Mouse (Mus musculus): ENCODE data around the gene Idh1. TPM values are rescaled to one million over a fixed set of nuclear protein-coding genes. Genes with fewer than 3 reads are reported as not detected.

The Idh1 gene
- polyA plus RNA-seq, 1 experiment from 2014 or later = 182 TPM

DNA sequence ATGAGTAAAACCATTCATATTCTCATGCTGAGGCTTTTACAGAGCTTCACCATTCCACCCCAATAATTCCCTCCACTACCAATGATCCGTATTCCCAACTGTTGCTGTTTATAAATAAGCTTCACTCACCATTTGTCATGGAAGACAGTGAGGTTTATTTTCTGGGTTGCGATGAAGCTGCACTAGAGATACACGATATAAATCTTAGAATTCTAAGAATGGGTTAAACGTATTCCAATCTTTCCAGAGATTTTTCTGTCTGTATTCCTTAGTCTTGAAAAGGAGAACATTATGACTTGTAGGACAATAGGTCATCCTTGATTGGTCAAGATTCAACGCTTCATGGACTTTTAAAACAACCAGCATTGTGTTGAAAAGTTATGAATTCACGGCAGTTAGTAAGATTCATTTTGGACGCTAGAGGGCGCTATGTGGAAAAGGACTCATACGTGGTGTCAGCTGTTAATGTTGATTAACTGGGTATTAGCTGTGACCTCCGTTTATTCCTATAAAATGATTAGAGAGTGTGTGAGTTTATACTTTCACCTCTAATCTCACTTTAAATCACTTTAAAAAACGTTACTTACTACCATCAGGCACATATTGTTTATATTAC, 6.6 kb downstream of the Idh1 start:
- Histone ChIP-seq H3K27ac (ENCODE audit: low read depth, low read length) (peak overlapping the region; percentile 84), H3K9me3 (ENCODE audit: control insufficient read depth, low read length) (no peaks in the 10 kb centered on the region), H3K4me3 (ENCODE audit: low read length) (peak overlapping the region; percentile 68), H3K4me1 (ENCODE audit: control insufficient read depth, insufficient read depth, low read length) (peaks cover 8% of the 10 kb centered on the region; the same call in 1 of the 2 replicates), H3K9ac (ENCODE audit: low read depth, low read length) (peak overlapping the region; percentile 61), H3K4me2 (replicated peaks; ENCODE audit: low read depth, low read length) (peak overlapping the region; percentile 66), H3K27me3 (ENCODE audit: control insufficient read depth, insufficient read depth, low read length) (no peaks in the 10 kb centered on the region), H3K36me3 (ENCODE audit: control insufficient read depth, insufficient read depth, low read length) (peaks cover under 1% of the 10 kb centered on the region; the same call in 1 of the 2 replicates)
- 4% methylated on average over 11 of the region's 11 CpGs for WGBS
- no peak for ATAC-seq (ENCODE audit: low FRiP score, low TSS enrichment)

DNA sequence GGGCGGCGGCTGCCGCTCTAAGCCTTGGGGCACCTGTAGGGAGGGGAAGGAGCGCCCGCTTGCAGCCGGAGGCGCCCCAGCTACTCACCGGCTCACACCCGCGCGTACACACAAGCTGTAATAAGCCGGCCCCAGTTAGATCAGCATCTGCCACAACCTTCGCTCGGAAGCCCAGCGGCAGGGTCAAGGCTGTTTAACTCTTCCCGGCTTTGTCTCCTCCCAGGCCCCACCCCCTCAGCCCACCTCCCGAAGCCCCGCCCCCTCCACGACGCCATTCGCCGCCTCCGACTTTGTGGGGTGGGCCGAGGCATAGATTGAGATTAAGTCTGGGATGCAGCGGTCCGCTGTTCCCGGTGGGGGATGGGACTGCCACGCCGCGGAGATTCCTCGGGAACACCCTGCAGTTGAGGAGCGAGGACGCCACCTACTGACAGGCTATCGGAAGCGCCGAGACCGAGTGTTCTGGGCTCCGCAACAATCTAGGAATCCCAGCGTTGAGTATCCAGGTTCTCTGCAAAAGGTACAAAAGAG, 7.3 kb downstream of the Idh1 start:
- WGBS = under 1% methylated on average over 39 of the region's 39 CpGs
- ATAC-seq (ENCODE audit: low FRiP score, low TSS enrichment) = peak; percentile 94
- Histone ChIP-seq H3K27ac (ENCODE audit: low read depth, low read length) (peak overlapping the region; percentile 95), H3K4me2 (replicated peaks; ENCODE audit: low read depth, low read length) (peak overlapping the region; percentile 66), H3K4me1 (ENCODE audit: control insufficient read depth, insufficient read depth, low read length) (peaks cover 8% of the 10 kb centered on the region; the same call in 1 of the 2 replicates), H3K9me3 (ENCODE audit: control insufficient read depth, low read length) (no peaks in the 10 kb centered on the region), H3K36me3 (ENCODE audit: control insufficient read depth, insufficient read depth, low read length) (peaks cover 6% of the 10 kb centered on the region; the same call in 1 of the 2 replicates), H3K27me3 (ENCODE audit: control insufficient read depth, insufficient read depth, low read length) (no peaks in the 10 kb centered on the region), H3K4me3 (ENCODE audit: low read length) (peak overlapping the region; percentile 68), H3K9ac (ENCODE audit: low read depth, low read length) (peak overlapping the region; percentile 61)

DNA sequence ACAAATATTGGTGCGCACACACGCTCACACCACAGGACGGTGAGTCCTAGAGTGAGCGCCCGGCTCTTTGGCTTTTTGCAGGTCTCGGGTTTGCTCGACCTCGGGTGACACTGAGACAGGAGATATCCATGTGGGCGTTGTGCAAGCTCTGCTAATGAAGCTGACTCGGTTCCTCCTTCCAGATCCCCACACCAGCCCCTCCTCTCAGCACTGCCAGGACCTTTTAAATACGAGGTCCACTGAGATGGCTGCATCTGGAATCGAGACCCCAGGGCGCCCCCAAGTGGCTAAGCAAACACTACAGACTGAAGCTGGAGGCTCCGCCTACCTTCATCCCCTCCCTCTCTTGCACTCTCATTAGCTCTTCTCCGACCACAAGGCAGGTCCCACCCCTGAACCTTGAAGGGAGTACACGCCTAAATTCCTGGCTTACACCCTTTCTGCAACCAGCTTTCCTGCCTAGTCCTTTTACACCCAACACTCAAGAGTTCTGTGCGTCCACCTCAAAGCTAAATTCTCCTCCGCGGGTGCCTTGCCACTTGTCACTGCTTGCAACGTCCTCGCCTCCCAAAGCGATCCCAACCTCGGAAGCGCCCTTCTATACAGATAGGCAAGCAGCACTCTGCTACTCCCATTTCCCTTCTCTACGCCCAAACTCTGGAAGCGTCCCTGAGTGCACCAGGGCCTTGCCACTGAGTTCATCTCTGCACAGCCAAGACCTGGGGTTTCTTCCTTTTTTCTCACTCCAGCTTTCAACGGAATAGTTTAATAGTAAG, 8.0 kb downstream of the Idh1 start:
- H3K27me3 ChIP-seq (ENCODE audit: control insufficient read depth, insufficient read depth, low read length) = no peaks in the 10 kb centered on the region
- no peaks in the 10 kb centered on the region for H3K9me3 ChIP-seq (ENCODE audit: control insufficient read depth, low read length)
- peak overlapping the region; percentile 61 for H3K9ac ChIP-seq (ENCODE audit: low read depth, low read length)
- H3K36me3 ChIP-seq (ENCODE audit: control insufficient read depth, insufficient read depth, low read length) = peaks cover 6% of the 10 kb centered on the region; the same call in 1 of the 2 replicates
- H3K4me1 ChIP-seq (ENCODE audit: control insufficient read depth, insufficient read depth, low read length) = peaks cover 8% of the 10 kb centered on the region; the same call in 1 of the 2 replicates
- peak overlapping the region; percentile 95 for H3K27ac ChIP-seq (ENCODE audit: low read depth, low read length)
- ATAC-seq (ENCODE audit: low FRiP score, low TSS enrichment) = peak; percentile 91
- peak overlapping the region; percentile 66 for H3K4me2 ChIP-seq (replicated peaks; ENCODE audit: low read depth, low read length)
- peak overlapping the region; percentile 68 for H3K4me3 ChIP-seq (ENCODE audit: low read length)
- 4% methylated on average over 27 of the region's 27 CpGs for WGBS

DNA sequence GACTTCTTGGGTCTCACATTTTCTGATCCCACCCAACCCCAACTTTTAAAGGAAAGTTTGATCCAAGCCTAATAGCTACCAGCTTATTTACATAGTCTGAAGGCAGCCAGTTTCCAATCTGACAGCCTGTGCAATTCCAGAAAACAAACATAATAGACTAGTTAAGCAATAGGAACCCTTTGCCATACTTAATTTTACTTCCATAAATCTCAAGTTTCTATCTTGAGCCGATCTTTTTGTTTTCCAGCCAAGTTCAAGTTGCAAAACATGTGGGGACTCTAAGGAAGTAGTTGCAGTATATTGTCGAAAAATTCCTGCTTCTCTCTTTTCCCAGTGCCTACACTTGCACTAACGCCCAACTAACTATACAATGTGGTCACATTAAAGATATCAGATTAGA, 8.8 kb downstream of the Idh1 start:
- Histone ChIP-seq H3K27ac (ENCODE audit: low read depth, low read length) (peak overlapping the region; percentile 7; the same call in 1 of the 2 replicates), H3K4me1 (ENCODE audit: control insufficient read depth, insufficient read depth, low read length) (peaks cover 8% of the 10 kb centered on the region; the same call in 1 of the 2 replicates), H3K9me3 (ENCODE audit: control insufficient read depth, low read length) (no peaks in the 10 kb centered on the region), H3K36me3 (ENCODE audit: control insufficient read depth, insufficient read depth, low read length) (peaks cover 6% of the 10 kb centered on the region; the same call in 1 of the 2 replicates), H3K27me3 (ENCODE audit: control insufficient read depth, insufficient read depth, low read length) (no peaks in the 10 kb centered on the region), H3K9ac (ENCODE audit: low read depth, low read length) (peak overlapping the region; percentile 51; the same call in 1 of the 2 replicates), H3K4me2 (replicated peaks; ENCODE audit: low read depth, low read length) (peak overlapping the region; percentile 66), H3K4me3 (ENCODE audit: low read length) (peak overlapping the region; percentile 68)
- WGBS = 27% methylated on average over 3 of the region's 3 CpGs
- no peak for ATAC-seq (ENCODE audit: low FRiP score, low TSS enrichment)

DNA sequence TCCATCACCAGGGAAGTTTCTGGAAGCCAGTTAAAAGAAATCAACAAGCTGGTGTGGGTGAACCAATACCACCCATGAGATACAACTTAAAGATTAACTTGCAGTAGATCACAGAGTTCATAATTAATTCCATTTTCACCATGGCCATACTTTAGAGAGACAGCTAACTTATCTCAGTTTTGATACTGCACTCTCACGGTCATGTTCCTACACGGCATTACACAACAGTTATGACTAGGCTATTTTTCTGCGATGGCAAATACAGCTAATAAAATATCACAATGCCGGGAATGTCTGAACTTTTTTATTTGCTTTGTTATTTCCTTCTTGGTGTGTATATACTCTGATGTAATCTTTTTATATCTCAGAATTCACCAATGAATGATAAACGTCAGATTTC, 9.4 kb downstream of the Idh1 start:
- peaks cover 8% of the 10 kb centered on the region; the same call in 1 of the 2 replicates for H3K4me1 ChIP-seq (ENCODE audit: control insufficient read depth, insufficient read depth, low read length)
- H3K4me3 ChIP-seq (ENCODE audit: low read length) = no peak overlapping the region
- 88% methylated on average over 5 of the region's 5 CpGs for WGBS
- H3K27ac ChIP-seq (ENCODE audit: low read depth, low read length) = no peak overlapping the region
- H3K36me3 ChIP-seq (ENCODE audit: control insufficient read depth, insufficient read depth, low read length) = peaks cover 6% of the 10 kb centered on the region; the same call in 1 of the 2 replicates
- H3K9me3 ChIP-seq (ENCODE audit: control insufficient read depth, low read length) = no peaks in the 10 kb centered on the region
- no peak overlapping the region for H3K4me2 ChIP-seq (replicated peaks; ENCODE audit: low read depth, low read length)
- ATAC-seq (ENCODE audit: low FRiP score, low TSS enrichment) = no peak
- H3K9ac ChIP-seq (ENCODE audit: low read depth, low read length) = no peak overlapping the region
- H3K27me3 ChIP-seq (ENCODE audit: control insufficient read depth, insufficient read depth, low read length) = no peaks in the 10 kb centered on the region

DNA sequence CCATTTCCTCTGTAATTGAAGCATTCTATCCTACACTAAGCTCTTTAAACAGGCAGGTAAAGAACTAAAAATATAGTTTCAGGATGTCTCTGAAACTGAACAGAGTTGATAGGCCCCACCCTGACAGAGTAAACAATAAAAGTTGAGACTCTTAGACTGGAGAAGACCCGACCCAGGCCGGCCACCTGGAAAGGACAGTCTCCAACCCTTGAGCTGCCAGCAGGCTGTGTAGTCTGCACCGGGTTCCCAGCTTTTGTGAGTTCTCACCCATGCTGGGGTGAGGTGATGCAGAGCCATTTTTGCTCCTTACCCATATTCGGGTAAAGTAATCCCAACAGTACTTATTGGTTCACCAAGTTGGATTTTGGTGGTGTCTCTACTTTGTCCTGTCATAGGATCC, 10.1 kb downstream of the Idh1 start:
- Histone ChIP-seq H3K27me3 (ENCODE audit: control insufficient read depth, insufficient read depth, low read length) (no peaks in the 10 kb centered on the region), H3K9me3 (ENCODE audit: control insufficient read depth, low read length) (no peaks in the 10 kb centered on the region), H3K4me3 (ENCODE audit: low read length) (no peak overlapping the region), H3K9ac (ENCODE audit: low read depth, low read length) (no peak overlapping the region), H3K27ac (ENCODE audit: low read depth, low read length) (no peak overlapping the region), H3K4me1 (ENCODE audit: control insufficient read depth, insufficient read depth, low read length) (peaks cover 8% of the 10 kb centered on the region; the same call in 1 of the 2 replicates), H3K36me3 (ENCODE audit: control insufficient read depth, insufficient read depth, low read length) (peaks cover 13% of the 10 kb centered on the region; the same call in 1 of the 2 replicates), H3K4me2 (replicated peaks; ENCODE audit: low read depth, low read length) (no peak overlapping the region)
- ATAC-seq (ENCODE audit: low FRiP score, low TSS enrichment) = no peak
- 74% methylated on average over 4 of the region's 4 CpGs for WGBS

DNA sequence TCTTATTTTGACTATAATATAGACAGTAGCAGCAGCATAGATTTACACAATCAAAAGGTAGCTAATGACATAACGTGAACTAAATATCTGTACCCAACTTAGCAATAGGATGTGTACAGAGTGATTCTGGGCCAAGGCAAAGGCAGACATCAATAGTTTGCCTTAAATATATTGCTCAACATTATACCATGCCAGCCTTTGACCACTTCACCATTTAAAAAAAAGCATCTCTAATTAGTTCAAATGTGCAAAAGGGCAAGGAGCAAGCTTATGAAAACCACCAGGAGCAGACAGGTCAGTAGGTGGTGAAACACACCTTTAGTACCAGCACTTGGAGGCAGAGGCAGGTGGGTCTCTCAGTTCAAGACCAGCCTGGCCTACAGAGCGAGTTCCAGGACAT, 12.6 kb downstream of the Idh1 start:
- Histone ChIP-seq H3K9me3 (ENCODE audit: control insufficient read depth, low read length) (no peaks in the 10 kb centered on the region), H3K4me1 (ENCODE audit: control insufficient read depth, insufficient read depth, low read length) (peaks cover 8% of the 10 kb centered on the region; the same call in 1 of the 2 replicates), H3K27ac (ENCODE audit: low read depth, low read length) (no peak overlapping the region), H3K36me3 (ENCODE audit: control insufficient read depth, insufficient read depth, low read length) (peaks cover 34% of the 10 kb centered on the region; the same call in 1 of the 2 replicates), H3K27me3 (ENCODE audit: control insufficient read depth, insufficient read depth, low read length) (no peaks in the 10 kb centered on the region), H3K9ac (ENCODE audit: low read depth, low read length) (no peak overlapping the region), H3K4me2 (replicated peaks; ENCODE audit: low read depth, low read length) (no peak overlapping the region), H3K4me3 (ENCODE audit: low read length) (no peak overlapping the region)
- no peak for ATAC-seq (ENCODE audit: low FRiP score, low TSS enrichment)
- 91% methylated on average over 2 of the region's 2 CpGs for WGBS

DNA sequence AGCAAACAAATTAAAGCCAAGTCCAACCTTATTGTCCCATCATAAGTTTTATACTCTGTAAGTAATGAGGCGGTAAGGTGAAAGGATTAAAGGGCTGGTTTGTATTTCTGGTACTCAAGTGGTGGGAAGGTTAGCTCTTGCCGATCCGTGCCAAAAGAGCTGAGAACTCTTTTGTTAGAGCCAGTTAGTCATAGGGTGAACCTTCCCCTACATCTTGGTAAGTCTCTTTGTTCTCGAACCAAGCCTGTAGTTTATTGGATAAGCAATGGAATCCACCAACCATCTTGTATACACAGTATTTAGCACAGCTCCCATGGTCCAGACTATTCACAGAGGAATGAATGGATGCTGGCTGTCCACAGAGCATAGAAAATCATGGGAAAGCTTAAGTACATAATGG, 14.7 kb downstream of the Idh1 start:
- Histone ChIP-seq H3K9me3 (ENCODE audit: control insufficient read depth, low read length) (no peaks in the 10 kb centered on the region), H3K4me1 (ENCODE audit: control insufficient read depth, insufficient read depth, low read length) (no peaks in the 10 kb centered on the region), H3K27ac (ENCODE audit: low read depth, low read length) (no peak overlapping the region), H3K9ac (ENCODE audit: low read depth, low read length) (no peak overlapping the region), H3K36me3 (ENCODE audit: control insufficient read depth, insufficient read depth, low read length) (peaks cover 53% of the 10 kb centered on the region), H3K27me3 (ENCODE audit: control insufficient read depth, insufficient read depth, low read length) (no peaks in the 10 kb centered on the region), H3K4me3 (ENCODE audit: low read length) (no peak overlapping the region), H3K4me2 (replicated peaks; ENCODE audit: low read depth, low read length) (no peak overlapping the region)
- ATAC-seq (ENCODE audit: low FRiP score, low TSS enrichment) = no peak
- WGBS = 96% methylated on average over 4 of the region's 4 CpGs
